Mouse (Mus musculus) lung, postnatal 14 days (tissue): ENCODE results near the gene Hsd17b13.
"Not testable (repeated sequence)": the region's sequence is repeated elsewhere in the genome, so short reads cannot be mapped to it uniquely, and the experiment has no call there.

Experiments used
- DNase-seq: peaks from one replicate; pipeline ENCODE4 v3.0.0; 2021

Hsd17b13 gene

GRCm38 (mm10) chr5:103977297-103977696 is at the start of gene Hsd17b13:
Gene Hsd17b13, minus strand, starts transcription at chr5:103977410.
- DNase-seq, result no peak

GRCm38 (mm10) chr5:104025245-104025854 is 48.1 kb upstream of the Hsd17b13 start:
- DNase-seq, result no peak

GRCm38 (mm10) chr5:104024762-104025161 is 47.6 kb upstream of the Hsd17b13 start:
- no peak for DNase-seq

- not testable (repeated sequence) for DNase-seq
Measured at GRCm38 (mm10) chr5:104024193-104024592, 47.0 kb upstream of the Hsd17b13 start.

- no peak for DNase-seq
Measured at GRCm38 (mm10) chr5:104023289-104024020, 46.2 kb upstream of the Hsd17b13 start.

GRCm38 (mm10) chr5:104022558-104022957 is 45.3 kb upstream of the Hsd17b13 start:
- no peak for DNase-seq

- DNase-seq, result peak; percentile 91
Measured at GRCm38 (mm10) chr5:104021597-104022378, 44.6 kb upstream of the Hsd17b13 start, which contains the start of gene Hsd17b11. Gene Hsd17b11, minus strand, starts transcription at chr5:104021919.

- no peak for DNase-seq
Measured at GRCm38 (mm10) chr5:104011419-104011818, 34.2 kb upstream of the Hsd17b13 start.

- DNase-seq, result peak; percentile 51
Measured at GRCm38 (mm10) chr5:104010261-104010660, 33.1 kb upstream of the Hsd17b13 start.

GRCm38 (mm10) chr5:104009421-104009820 is 32.2 kb upstream of the Hsd17b13 start:
- no peak for DNase-seq

GRCm38 (mm10) chr5:104007801-104008200 is 30.6 kb upstream of the Hsd17b13 start:
- no peak for DNase-seq

GRCm38 (mm10) chr5:104006811-104007210 is 29.6 kb upstream of the Hsd17b13 start:
- DNase-seq, result no peak

GRCm38 (mm10) chr5:104003955-104004354 is 26.7 kb upstream of the Hsd17b13 start:
- peak; percentile 9 for DNase-seq

- no peak for DNase-seq
Measured at GRCm38 (mm10) chr5:104003256-104003931, 26.2 kb upstream of the Hsd17b13 start.

GRCm38 (mm10) chr5:104002549-104003255 is 25.5 kb upstream of the Hsd17b13 start:
- no peak for DNase-seq

GRCm38 (mm10) chr5:103999738-104000137 is 22.5 kb upstream of the Hsd17b13 start:
- DNase-seq, result peak; percentile 91

GRCm38 (mm10) chr5:103998739-103999138 is 21.5 kb upstream of the Hsd17b13 start:
- DNase-seq, result no peak

GRCm38 (mm10) chr5:103995181-103995580 is 18.0 kb upstream of the Hsd17b13 start:
- peak; percentile 19 for DNase-seq

GRCm38 (mm10) chr5:103994669-103995068 is 17.5 kb upstream of the Hsd17b13 start:
- no peak for DNase-seq

GRCm38 (mm10) chr5:103993601-103994000 is 16.4 kb upstream of the Hsd17b13 start:
- peak; percentile 18 for DNase-seq

GRCm38 (mm10) chr5:103992831-103993230 is 15.6 kb upstream of the Hsd17b13 start:
- no peak for DNase-seq
